Mouse (Mus musculus): ENCODE measurements around the gene Plcb1. TPM values are rescaled to one million over a fixed set of nuclear protein-coding genes. Genes with fewer than 3 reads are reported as not detected.
A peak's percentile ranks its signal among the peaks of the same experiment; 100 is the strongest.
"Not testable (repeated sequence)": the region's sequence is repeated elsewhere in the genome, so short reads cannot be mapped to it uniquely, and the experiment has no call there.

The Plcb1 gene
- total and polyA plus RNA-seq, 3 experiments, result 0.78 to 4.2 (median 3.9) TPM

DNA sequence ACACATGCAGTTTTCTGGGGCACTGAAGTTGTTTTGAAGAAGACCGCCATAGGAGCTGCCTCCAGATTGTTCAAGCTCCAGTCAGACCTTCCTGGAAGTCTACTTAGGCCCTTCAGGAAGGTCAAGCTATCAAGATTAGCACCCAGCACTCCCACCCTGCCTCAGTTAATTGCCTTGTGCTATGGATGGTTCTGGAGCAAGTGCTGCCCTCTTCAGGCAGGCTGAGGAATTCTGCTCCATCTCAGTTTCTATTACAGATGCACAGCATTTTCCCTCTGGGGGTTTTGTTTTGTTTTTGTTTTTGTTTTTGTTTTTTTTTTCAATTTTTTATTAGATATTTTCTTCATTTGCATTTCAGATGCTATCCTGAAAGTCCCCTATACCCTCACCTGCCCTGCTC is 221.3 kb downstream of the Plcb1 start:
- H3K27me3 ChIP-seq (ENCODE audit: control insufficient read depth, insufficient read depth, low read length), result no peaks in the 10 kb centered on the region
- H3K4me1 ChIP-seq (ENCODE audit: control insufficient read depth, insufficient read depth, low read length), result no peaks in the 10 kb centered on the region; the same call in 1 of the 2 replicates
- H3K27ac ChIP-seq, result no peak overlapping the region
- H3K9ac ChIP-seq (ENCODE audit: low read depth, low read length), result no peak overlapping the region
- intact Hi-C loops (cut with DNase I), result loop anchor here (1.0 to 10.0 kb wide), 3 partner anchors 170 to 318 kb away; partner anchors contain the start of gene Plcb1
- WGBS, result 100% methylated on average over 1 of the region's 1 CpGs
- DNase-seq, result peak; percentile 5 to 24
- no peaks in the 10 kb centered on the region for H3K36me3 ChIP-seq (ENCODE audit: control insufficient read depth, insufficient read depth, low read length)
- TF ChIP-seq CTCF (IDR thresholded peaks at IDR 0.05) (peak; percentile 78), POLR2A (IDR thresholded peaks at IDR 0.05; ENCODE audit: insufficient read depth, low read depth, low read length) (no peak), EP300 (IDR thresholded peaks at IDR 0.05; ENCODE audit: insufficient read depth, low read depth, low read length) (no peak)
- H3K79me2 ChIP-seq (replicated peaks; ENCODE audit: control insufficient read depth, insufficient read depth, low read length), result no peaks in the 10 kb centered on the region
- no peak overlapping the region for H3K4me3 ChIP-seq

- H3K4me1 ChIP-seq (ENCODE audit: control insufficient read depth, insufficient read depth, low read length); H3K27ac ChIP-seq; H3K79me2 ChIP-seq (replicated peaks; ENCODE audit: control insufficient read depth, insufficient read depth, low read length); H3K9ac ChIP-seq (ENCODE audit: low read depth, low read length); H3K27me3 ChIP-seq (ENCODE audit: control insufficient read depth, insufficient read depth, low read length); H3K4me3 ChIP-seq; DNase-seq; H3K36me3 ChIP-seq (ENCODE audit: control insufficient read depth, insufficient read depth, low read length): not testable (repeated sequence)
- intact Hi-C loops (cut with DNase I), result loop anchor here (1.0 to 10.0 kb wide), 3 partner anchors 171 to 317 kb away; partner anchors contain the start of gene Plcb1
- 93% methylated on average over 2 of the region's 2 CpGs for WGBS
- peak; percentile 52 for TF ChIP-seq CTCF (IDR thresholded peaks at IDR 0.05)
Observed at GRCm38 (mm10) chr2:135007885-135008284, 222.0 kb downstream of the Plcb1 start.

GRCm38 (mm10) chr2:135010371-135010770 is 224.5 kb downstream of the Plcb1 start:
- H3K27me3 ChIP-seq (ENCODE audit: control insufficient read depth, insufficient read depth, low read length), result no peaks in the 10 kb centered on the region
- no peak for DNase-seq
- no peaks in the 10 kb centered on the region for H3K4me1 ChIP-seq (ENCODE audit: control insufficient read depth, insufficient read depth, low read length)
- intact Hi-C loops (cut with DNase I), result loop anchor here (10.0 kb wide), 1 partner anchor 264 kb away; no protein-coding TSS in a partner anchor
- H3K27ac ChIP-seq, result no peak overlapping the region
- H3K9ac ChIP-seq (ENCODE audit: low read depth, low read length), result no peak overlapping the region
- no peaks in the 10 kb centered on the region for H3K36me3 ChIP-seq (ENCODE audit: control insufficient read depth, insufficient read depth, low read length)
- 89% methylated on average over 8 of the region's 8 CpGs for WGBS
- TF ChIP-seq CTCF (IDR thresholded peaks at IDR 0.05) (no peak), POLR2A (IDR thresholded peaks at IDR 0.05; ENCODE audit: insufficient read depth, low read depth, low read length) (no peak), EP300 (IDR thresholded peaks at IDR 0.05; ENCODE audit: insufficient read depth, low read depth, low read length) (no peak)
- H3K79me2 ChIP-seq (replicated peaks; ENCODE audit: control insufficient read depth, insufficient read depth, low read length), result no peaks in the 10 kb centered on the region
- no peak overlapping the region for H3K4me3 ChIP-seq

DNA sequence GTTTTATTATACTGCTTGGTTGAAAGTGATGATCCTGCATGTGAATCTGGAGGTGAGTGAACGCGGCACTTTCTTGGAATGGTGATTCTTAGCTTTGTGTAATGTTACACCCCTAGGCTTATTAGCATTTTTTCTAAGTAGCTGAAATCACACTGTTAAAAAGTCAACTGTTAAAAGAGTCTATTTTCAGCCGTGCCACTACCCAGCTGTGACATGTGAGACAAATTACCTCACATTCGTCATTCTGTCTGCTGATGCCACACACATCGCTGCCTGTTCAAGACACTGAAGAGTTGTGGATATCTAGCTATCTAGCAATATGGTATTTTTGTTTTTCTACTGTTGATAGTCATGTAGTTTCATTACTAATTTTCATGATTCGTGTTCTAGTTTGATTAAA is 229.6 kb downstream of the Plcb1 start:
- Histone ChIP-seq H3K4me3 (no peak overlapping the region), H3K4me1 (ENCODE audit: control insufficient read depth, insufficient read depth, low read length) (no peaks in the 10 kb centered on the region), H3K27ac (no peak overlapping the region), H3K36me3 (ENCODE audit: control insufficient read depth, insufficient read depth, low read length) (no peaks in the 10 kb centered on the region), H3K79me2 (replicated peaks; ENCODE audit: control insufficient read depth, insufficient read depth, low read length) (no peaks in the 10 kb centered on the region), H3K9ac (ENCODE audit: low read depth, low read length) (no peak overlapping the region), H3K27me3 (ENCODE audit: control insufficient read depth, insufficient read depth, low read length) (no peaks in the 10 kb centered on the region)
- 76% methylated on average over 6 of the region's 6 CpGs for WGBS
- intact Hi-C loops (cut with DNase I), result loop anchor here (10.0 kb wide), 1 partner anchor 259 kb away; no protein-coding TSS in a partner anchor
- TF ChIP-seq EP300 (IDR thresholded peaks at IDR 0.05; ENCODE audit: insufficient read depth, low read depth, low read length) (no peak), POLR2A (IDR thresholded peaks at IDR 0.05; ENCODE audit: insufficient read depth, low read depth, low read length) (no peak), CTCF (IDR thresholded peaks at IDR 0.05) (no peak)
- DNase-seq, result no peak

DNA sequence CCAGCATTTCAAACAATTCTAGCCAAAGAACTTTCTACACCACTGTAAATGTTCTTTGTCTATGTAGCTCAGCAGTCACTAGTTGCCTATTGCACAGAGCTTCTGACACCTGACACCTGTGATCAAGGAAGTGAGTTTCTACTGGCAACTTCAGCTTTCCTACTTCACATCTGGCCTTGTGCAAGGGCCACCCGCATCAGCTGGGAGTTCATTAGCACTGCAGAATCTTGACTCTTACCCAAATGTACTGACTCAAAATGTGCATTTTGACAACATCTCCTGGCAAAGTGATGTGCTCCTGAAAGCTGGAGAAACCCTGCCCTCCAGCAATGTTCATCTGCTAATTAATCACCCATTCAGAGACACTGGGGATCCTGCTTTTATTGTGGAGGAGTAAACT is 232.4 kb downstream of the Plcb1 start:
- Histone ChIP-seq H3K27ac (no peak overlapping the region), H3K36me3 (ENCODE audit: control insufficient read depth, insufficient read depth, low read length) (no peaks in the 10 kb centered on the region), H3K79me2 (replicated peaks; ENCODE audit: control insufficient read depth, insufficient read depth, low read length) (no peaks in the 10 kb centered on the region), H3K4me3 (no peak overlapping the region), H3K27me3 (ENCODE audit: control insufficient read depth, insufficient read depth, low read length) (no peaks in the 10 kb centered on the region), H3K4me1 (ENCODE audit: control insufficient read depth, insufficient read depth, low read length) (no peaks in the 10 kb centered on the region), H3K9ac (ENCODE audit: low read depth, low read length) (no peak overlapping the region)
- DNase-seq, result no peak
- TF ChIP-seq CTCF (IDR thresholded peaks at IDR 0.05), result no peak
- intact Hi-C loops (cut with DNase I), result loop anchor here (10.0 kb wide), 1 partner anchor 257 kb away; no protein-coding TSS in a partner anchor
- 74% methylated on average over 1 of the region's 1 CpGs for WGBS

DNA sequence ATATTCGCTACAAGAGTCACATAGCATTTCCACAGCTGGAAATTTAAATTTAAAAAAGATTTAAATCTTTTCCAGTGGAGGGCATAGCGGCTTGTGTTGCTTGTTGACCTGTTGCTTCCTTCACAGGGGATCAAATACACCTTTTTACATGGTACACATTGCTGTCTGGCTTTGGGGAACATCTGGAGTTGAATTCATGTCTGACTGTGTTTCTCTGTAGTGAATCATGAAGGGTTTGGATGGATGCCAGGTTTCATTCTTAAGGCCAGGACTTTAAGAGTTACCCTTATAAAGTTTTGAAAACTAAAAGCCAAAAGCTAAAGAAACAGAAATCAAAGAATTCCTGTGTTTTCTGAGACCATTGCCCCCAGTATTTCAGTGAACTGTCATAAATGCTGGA is 232.8 kb downstream of the Plcb1 start:
- no peaks in the 10 kb centered on the region for H3K4me1 ChIP-seq (ENCODE audit: control insufficient read depth, insufficient read depth, low read length)
- TF ChIP-seq EP300 (IDR thresholded peaks at IDR 0.05; ENCODE audit: insufficient read depth, low read depth, low read length) (no peak), CTCF (IDR thresholded peaks at IDR 0.05) (no peak), POLR2A (IDR thresholded peaks at IDR 0.05; ENCODE audit: insufficient read depth, low read depth, low read length) (no peak)
- DNase-seq, result no peak
- no peaks in the 10 kb centered on the region for H3K27me3 ChIP-seq (ENCODE audit: control insufficient read depth, insufficient read depth, low read length)
- H3K36me3 ChIP-seq (ENCODE audit: control insufficient read depth, insufficient read depth, low read length), result no peaks in the 10 kb centered on the region
- no peak overlapping the region for H3K9ac ChIP-seq (ENCODE audit: low read depth, low read length)
- WGBS, result 81% methylated on average over 2 of the region's 2 CpGs
- no peaks in the 10 kb centered on the region for H3K79me2 ChIP-seq (replicated peaks; ENCODE audit: control insufficient read depth, insufficient read depth, low read length)
- intact Hi-C loops (cut with DNase I), result loop anchor here (10.0 kb wide), 1 partner anchor 256 kb away; no protein-coding TSS in a partner anchor
- no peak overlapping the region for H3K4me3 ChIP-seq
- no peak overlapping the region for H3K27ac ChIP-seq
